Mouse (Mus musculus) bone marrow macrophage, adult 2 months (primary cell): ENCODE data around the gene Gm20683. TPM values are rescaled to one million over a fixed set of nuclear protein-coding genes. Genes with fewer than 3 reads are reported as not detected.

Experiments used
- H3K27ac ChIP-seq: 2 replicates; pipeline ENCODE4 v1.5.1; 2012; ENCODE audit warnings: low read depth, low read length; ENCODE audit not compliant: insufficient read depth
- H3K4me1 ChIP-seq: 2 replicates; pipeline ENCODE4 v1.6.1; 2012; ENCODE audit warnings: low read length; ENCODE audit not compliant: control insufficient read depth, insufficient read depth
- H3K4me3 ChIP-seq: 2 replicates; pipeline ENCODE4 v1.5.1; 2012; ENCODE audit warnings: mild to moderate bottlenecking, low read length, moderate library complexity; ENCODE audit not compliant: insufficient read depth
- CTCF ChIP-seq: IDR thresholded peaks from 2 replicates; pipeline ENCODE4 v1.5.1; 2012; ENCODE audit warnings: low read depth, mild to moderate bottlenecking, low read length, moderate library complexity
- POLR2A ChIP-seq: IDR thresholded peaks from 2 replicates; pipeline ENCODE4 v1.6.1; 2012; ENCODE audit warnings: mild to moderate bottlenecking, low read depth, low read length, borderline replicate concordance
- polyA plus RNA-seq: library from polyadenylated mRNA; stranded (reverse); fragments of >200 nt; gene quantifications from 2 replicates; pipeline ENCODE4 v1.2.4, GENCODE M21; 2012; ENCODE audit not compliant: missing spikeins, insufficient read depth, insufficient read length

Gm20683 gene
- polyA plus RNA-seq, 1 experiment, result 1.5 TPM

- no peak overlapping the region for H3K27ac ChIP-seq
- no peak for TF ChIP-seq CTCF
- TF ChIP-seq POLR2A, result no peak
- no peaks in the 10 kb centered on the region for H3K4me1 ChIP-seq
- H3K4me3 ChIP-seq, result no peak overlapping the region
These were observed 35.1 kb downstream of the Gm20683 start for GRCm38 (mm10) chr17:25806507-25806906.

- Histone ChIP-seq H3K4me3 (no peak overlapping the region), H3K4me1 (no peaks in the 10 kb centered on the region), H3K27ac (no peak overlapping the region)
- TF ChIP-seq POLR2A (no peak), CTCF (no peak)
These were observed 38.6 kb downstream of the Gm20683 start for GRCm38 (mm10) chr17:25802825-25803517.

- H3K27ac ChIP-seq, result no peak overlapping the region
- peaks cover 4% of the 10 kb centered on the region; the same call in 1 of the 2 replicates for H3K4me1 ChIP-seq
- TF ChIP-seq CTCF (peak; percentile 55), POLR2A (no peak)
- H3K4me3 ChIP-seq, result no peak overlapping the region
These were observed 40.5 kb downstream of the Gm20683 start for GRCm38 (mm10) chr17:25801029-25801428.

DNA sequence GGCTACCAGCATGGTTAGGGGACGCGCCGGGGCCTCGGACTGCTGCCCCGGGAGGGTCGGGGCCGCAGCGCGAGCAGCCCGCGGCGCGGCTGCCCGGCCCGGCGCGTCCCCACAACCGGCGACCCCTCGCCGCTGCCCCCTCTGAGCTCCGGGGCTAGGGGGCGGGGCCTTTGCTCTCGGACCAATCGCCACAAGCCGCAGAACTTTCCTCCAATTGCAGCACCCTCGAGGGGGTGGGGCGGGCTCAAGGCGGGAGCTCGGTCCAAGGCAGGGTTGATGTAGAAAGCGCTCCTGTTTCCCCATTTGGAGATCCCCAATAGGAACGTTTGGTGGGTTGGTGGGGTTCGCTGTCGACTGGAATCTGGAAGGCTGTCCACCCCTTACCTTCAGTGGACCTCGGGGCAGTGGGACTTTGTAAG, 44.6 kb downstream of the Gm20683 start, which contains the start of gene Metrn:
TSS of gene Metrn (minus strand) at position 186 of the 419 bp plus-strand sequence.
- H3K27ac ChIP-seq, result no peak within 1 kb of the TSS
- H3K4me1 ChIP-seq, result peaks cover 15% of the 10 kb centered on the region
- H3K4me3 ChIP-seq, result peak within 1 kb of the TSS; percentile 89
- TF ChIP-seq CTCF (no peak), POLR2A (no peak)

GRCm38 (mm10) chr17:25796211-25796771, 45.3 kb downstream of the Gm20683 start:
- peak overlapping the region; percentile 89 for H3K4me3 ChIP-seq
- H3K4me1 ChIP-seq, result peaks cover 17% of the 10 kb centered on the region
- no peak overlapping the region for H3K27ac ChIP-seq
- TF ChIP-seq CTCF (no peak), POLR2A (no peak)

GRCm38 (mm10) chr17:25795609-25796092, 45.9 kb downstream of the Gm20683 start, which contains the start of gene AC134908.4:
TSS of gene AC134908.4 (minus strand) at chr17:25795659.
- peaks cover 23% of the 10 kb centered on the region for H3K4me1 ChIP-seq
- no peak within 1 kb of the TSS for H3K27ac ChIP-seq
- TF ChIP-seq POLR2A (no peak), CTCF (no peak)
- peak within 1 kb of the TSS; percentile 89 for H3K4me3 ChIP-seq

GRCm38 (mm10) chr17:25794998-25795397, 46.6 kb downstream of the Gm20683 start:
- Histone ChIP-seq H3K4me1 (peaks cover 23% of the 10 kb centered on the region), H3K27ac (no peak overlapping the region), H3K4me3 (no peak overlapping the region)
- TF ChIP-seq POLR2A, result no peak
- TF ChIP-seq CTCF, result no peak

- H3K4me3 ChIP-seq, result no peak overlapping the region
- TF ChIP-seq POLR2A, result no peak
- TF ChIP-seq CTCF, result no peak
- no peak overlapping the region for H3K27ac ChIP-seq
- H3K4me1 ChIP-seq, result peaks cover 23% of the 10 kb centered on the region
These were observed 47.4 kb downstream of the Gm20683 start for GRCm38 (mm10) chr17:25794197-25794596.

DNA sequence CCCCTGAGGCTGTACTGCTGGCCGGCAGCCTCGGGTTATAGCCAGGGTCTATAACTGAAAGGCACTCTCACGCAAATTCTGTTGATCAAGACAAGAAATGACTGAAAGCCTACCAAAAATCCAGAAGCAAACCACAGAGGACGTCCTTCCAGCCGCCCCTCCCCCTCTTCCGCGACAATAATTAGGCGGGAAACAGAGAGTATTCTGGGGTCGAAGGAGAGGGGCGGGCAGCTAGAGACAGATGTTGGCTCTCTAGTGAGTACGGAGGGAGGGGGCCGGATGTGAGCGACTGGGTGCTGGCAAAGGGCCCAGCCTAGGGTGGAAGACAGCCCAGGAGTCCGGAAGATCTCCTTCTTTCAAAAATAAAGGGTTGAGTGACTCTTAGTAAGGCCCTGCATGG, 48.9 kb downstream of the Gm20683 start, which contains the start of gene Fam173a:
TSS of gene Fam173a (minus strand) at position 287 of the 400 bp plus-strand sequence.
- TF ChIP-seq CTCF, result no peak
- TF ChIP-seq POLR2A, result no peak

GRCm38 (mm10) chr17:25791843-25792527, 49.6 kb downstream of the Gm20683 start:
- H3K4me3 ChIP-seq, result peak overlapping the region; percentile 68
- peak overlapping the region; percentile 84 for H3K27ac ChIP-seq
- peaks cover 19% of the 10 kb centered on the region for H3K4me1 ChIP-seq
- TF ChIP-seq CTCF, result no peak
- no peak for TF ChIP-seq POLR2A

More for the DNA sequence above, 48.9 kb downstream of the Gm20683 start, which contains the start of gene Fam173a:
- Histone ChIP-seq H3K4me1 (peaks cover 23% of the 10 kb centered on the region), H3K27ac (peak within 1 kb of the TSS; percentile 84), H3K4me3 (peak within 1 kb of the TSS; percentile 68)
